Mouse (Mus musculus) cerebellum, adult 2 months (tissue): ENCODE measurements at regions not wholly inside any gene's neighbourhood (a gene's known extent, or its start where the extent isn't known, plus 50 kb on each side); places are given as distances from the start of the nearest gene placed in this dataset.

Source experiments
- CTCF ChIP-seq: fragments of 200-500 bp; IDR thresholded peaks from 2 replicates; pipeline ENCODE4 v1.5.1; 2011; ENCODE audit warnings: low read depth, mild to moderate bottlenecking, control low read depth, low read length, moderate library complexity, borderline replicate concordance; ENCODE audit not compliant: insufficient read depth
- POLR2A ChIP-seq: fragments of 200-500 bp; IDR thresholded peaks from 2 replicates; pipeline ENCODE4 v1.6.1; 2011; ENCODE audit warnings: low read length, control low read depth, borderline replicate concordance; ENCODE audit not compliant: insufficient read depth

DNA sequence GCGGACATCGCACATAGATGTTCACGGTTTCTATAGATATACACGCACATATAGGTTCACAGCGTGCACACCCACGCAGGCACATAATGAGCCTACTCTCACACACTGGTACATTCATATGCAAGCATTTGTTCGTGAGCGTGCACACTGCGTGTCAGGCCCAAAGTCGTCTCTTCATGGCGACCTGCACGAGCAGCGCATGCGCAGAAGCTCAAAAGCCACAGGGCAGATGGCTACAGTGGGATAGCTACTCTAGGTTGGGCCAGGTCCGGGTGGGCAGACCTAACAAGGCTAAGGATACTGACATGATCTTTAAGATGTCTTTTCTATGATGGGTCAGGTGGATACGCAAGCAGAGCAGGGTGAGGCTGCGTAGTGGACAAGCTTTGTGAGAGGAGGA lies 63.9 kb downstream of the Sik1 start:
- no peak for TF ChIP-seq POLR2A
- no peak for TF ChIP-seq CTCF
